Mouse (Mus musculus) right cerebral cortex, postnatal 36 days (tissue): Measurements from ENCODE around the gene Ccdc163.
A peak's percentile ranks its signal among the peaks of the same experiment; 100 is the strongest.
"Not testable (repeated sequence)": the region's sequence is repeated elsewhere in the genome, so short reads cannot be mapped to it uniquely, and the experiment has no call there.

ENCODE experiments used
- DNase-seq, 2 experiments: peaks; one replicate each; pipeline ENCODE4 v3.0.0; 2022; ENCODE audit warnings: low spot score in 2 of 2, mixed read lengths in 1 of 2

The Ccdc163 gene

DNA sequence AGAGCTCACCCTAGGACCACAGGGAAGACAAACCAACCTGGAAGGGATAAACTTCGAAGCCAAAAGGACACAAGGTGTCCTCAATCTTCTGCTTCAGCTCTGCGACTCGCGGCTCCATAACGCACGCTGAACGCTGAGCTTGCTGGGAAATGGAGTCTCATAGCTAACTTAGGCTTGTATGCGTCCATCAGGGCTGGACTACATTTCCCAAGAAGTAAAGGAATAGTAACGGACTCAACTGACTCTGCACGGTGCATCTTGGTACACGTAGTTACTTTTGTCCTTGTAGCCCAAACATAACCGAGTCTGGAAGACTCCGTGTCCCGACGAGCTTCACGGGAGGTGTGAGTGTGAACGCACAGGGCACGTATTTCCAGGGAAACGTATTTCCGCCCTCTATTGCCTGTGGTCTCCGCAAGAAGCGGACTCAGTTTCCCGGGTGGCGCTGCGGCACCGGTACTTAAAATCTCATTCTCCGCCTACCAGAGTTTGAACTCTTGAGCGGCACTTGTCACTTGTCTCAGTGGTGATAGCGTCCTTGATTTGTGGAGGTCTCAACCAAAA is at the start of gene Ccdc163, which contains the start of gene Mmachc:
Gene Ccdc163, plus strand, starts transcription at position 309 of the 564 bp plus-strand sequence.
Gene Mmachc, minus strand, starts transcription at position 206 of the 564 bp plus-strand sequence.
- peak; percentile 95 to 99 for DNase-seq

DNA sequence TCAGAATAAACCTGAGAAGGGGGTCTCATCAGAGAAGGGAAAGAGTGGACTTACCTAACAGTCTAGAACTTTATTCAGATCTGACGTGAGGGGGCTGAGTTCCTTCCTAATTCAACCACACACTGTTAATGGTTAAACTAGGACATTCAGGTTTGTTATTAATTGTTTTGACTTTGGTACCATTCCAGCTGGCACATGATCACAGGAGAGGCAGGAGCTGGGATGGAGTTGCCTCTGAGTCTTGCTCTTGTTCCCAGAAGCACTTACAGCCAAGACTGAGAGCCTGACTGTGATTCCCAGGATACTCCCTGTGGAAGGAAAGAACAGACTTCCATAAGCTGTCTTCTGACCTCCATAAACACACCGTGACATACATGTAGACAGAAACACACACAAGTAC is 48.8 kb upstream of the Ccdc163 start:
- no peak for DNase-seq

DNA sequence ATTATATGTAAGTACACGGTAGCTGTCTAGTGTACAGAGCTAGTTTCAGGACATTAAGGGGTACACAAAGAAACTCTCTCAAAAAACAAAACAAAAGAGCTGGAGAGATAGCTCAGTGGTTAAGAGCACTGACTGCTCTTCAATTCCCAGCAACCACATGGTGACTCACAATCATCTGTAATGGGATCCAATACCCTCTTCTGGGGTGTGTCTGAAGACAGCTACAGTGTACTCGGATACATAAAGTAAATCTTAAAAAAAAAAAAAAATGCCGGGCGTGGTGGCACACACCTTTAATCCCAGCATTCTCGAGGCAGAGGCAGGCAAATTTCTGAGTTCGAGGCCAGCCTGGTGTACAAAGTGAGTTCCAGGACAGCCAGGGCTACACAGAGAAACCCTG is 48.4 kb upstream of the Ccdc163 start:
- DNase-seq: not testable (repeated sequence)

DNA sequence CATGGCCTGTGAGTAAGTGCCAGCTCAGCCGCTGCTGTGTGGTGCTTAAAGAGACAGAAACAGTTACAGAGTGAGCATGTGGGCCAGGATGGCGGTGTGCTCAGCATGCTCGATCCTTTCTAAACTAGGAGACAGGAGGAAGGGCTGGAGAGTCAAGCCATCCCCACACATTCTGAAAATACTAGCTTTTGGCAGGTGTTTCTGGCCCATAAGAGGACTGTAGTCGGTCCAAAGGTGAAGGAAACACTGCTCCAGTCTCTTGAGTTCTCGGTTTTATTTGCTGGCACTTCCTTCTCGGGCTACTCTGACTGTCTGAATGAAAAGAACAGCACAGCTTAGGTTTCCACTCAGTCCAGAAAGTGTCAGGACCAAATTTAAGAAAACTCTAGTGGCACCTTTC is 47.5 kb upstream of the Ccdc163 start:
- DNase-seq: no peak

DNA sequence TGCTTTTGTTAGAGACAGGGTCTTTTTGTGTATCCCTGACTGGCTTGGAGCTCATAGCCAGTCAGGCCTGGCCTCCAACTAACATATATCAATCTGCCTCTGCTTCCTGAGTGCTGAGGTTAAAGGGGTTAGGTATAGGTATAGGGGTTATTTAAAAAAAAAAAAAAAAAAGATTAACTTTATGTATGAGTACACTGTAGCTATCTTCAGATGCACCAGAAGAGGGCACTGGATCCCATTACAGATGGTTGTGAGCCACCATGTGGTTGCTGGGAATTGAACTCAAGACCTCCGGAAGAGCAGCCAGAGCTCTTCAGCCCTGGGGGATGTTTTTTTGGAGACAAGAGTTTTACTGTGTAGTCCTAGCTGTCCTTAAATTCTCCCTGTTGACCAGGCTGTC is 46.3 kb upstream of the Ccdc163 start:
- no peak for DNase-seq

DNA sequence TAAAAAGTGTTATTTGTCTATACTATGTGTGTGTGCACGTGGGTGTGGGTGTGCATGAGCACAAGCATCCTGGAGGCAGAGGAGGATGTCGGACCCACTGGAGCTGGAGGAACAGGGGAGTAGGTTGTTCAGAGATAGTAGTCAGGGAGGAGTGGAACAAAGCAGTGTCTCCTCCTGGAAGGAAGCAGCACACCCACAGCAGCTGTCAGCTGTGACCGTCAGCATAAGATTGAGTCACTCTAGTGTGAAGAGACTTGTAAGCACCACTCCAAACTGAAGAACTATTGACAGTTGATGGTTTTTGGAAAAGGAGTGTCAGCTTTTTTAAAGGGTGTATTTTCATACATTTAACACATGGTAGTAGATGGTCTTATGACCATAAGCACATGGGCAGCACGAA is 41.7 kb upstream of the Ccdc163 start:
- DNase-seq: no peak

DNA sequence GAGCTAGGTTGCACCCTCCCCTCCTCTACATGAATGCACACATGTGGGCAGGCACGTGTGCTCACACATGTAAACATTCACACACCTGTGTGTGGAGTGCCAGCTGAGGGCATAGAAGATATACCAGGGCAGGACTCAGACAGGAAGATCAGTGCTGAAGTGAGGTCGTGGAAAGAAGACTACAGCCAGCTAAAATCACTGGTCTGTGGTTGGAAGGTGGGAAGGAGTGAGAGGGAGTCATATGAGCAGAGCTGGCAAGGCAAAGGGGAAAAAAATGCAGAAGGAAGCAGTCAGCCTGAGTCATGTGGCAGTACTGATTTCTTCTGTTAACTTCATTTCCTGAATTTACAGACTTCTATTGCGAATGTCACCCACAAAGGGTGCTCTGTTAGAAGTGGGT is 40.2 kb upstream of the Ccdc163 start:
- DNase-seq: no peak

DNA sequence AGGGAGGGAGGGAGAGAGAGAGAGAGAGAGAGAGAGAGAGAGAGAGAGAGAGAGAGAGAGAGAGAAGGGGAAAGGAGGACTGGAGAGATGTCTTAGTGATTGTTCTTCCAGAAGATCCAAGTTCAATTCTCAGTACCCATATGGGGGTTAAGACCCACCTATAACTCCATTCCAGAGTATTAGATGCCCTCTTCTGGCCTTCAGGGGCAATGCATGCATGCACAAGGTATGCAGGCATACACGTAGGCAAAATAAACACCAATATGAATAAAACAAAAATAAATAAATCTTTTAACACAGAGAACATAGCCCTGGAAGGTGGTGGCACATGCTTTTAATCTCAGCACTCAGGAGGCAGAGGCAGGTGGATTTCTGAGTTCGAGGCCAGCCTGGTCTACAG is 39.0 kb upstream of the Ccdc163 start:
- no peak for DNase-seq

DNA sequence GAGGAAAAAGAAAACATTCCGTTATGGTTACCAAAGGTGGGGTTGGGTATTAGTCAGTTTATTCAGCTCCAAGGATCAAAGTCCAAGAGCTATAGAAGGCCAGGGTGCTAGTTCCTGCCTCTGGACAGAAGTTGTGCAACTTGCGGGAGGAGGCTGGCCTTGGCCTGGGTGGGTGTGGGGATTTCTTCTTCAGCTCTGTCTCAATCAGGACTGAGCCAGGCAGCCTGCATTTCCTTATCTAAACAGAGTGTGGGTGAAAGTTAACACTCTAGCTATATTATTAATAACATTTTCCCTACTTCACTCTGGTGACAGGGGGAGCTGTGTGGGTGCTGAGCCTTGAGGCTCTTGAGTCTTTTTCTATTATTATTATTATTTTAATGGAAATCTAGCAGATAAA is 35.5 kb upstream of the Ccdc163 start:
- no peak for DNase-seq

DNA sequence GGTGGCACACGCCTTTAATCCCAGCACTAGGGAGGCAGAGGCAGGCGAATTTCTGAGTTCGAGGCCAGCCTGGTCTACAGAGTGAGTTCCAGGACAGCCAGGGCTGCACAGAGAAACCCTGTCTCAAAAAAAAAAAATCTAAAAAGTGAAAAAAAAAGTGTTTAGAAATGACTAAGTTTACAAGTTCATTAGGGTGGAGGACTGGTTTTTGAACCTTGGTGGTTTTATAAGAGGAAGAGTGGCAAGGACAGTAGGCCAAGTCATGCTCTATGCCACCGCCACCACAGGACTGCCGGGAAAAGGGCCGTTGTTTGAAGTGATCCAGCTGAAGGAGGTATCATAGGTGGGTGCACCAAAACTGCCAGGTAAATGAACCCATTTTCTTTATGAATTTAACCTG is 33.5 kb upstream of the Ccdc163 start:
- DNase-seq: not testable (repeated sequence)

DNA sequence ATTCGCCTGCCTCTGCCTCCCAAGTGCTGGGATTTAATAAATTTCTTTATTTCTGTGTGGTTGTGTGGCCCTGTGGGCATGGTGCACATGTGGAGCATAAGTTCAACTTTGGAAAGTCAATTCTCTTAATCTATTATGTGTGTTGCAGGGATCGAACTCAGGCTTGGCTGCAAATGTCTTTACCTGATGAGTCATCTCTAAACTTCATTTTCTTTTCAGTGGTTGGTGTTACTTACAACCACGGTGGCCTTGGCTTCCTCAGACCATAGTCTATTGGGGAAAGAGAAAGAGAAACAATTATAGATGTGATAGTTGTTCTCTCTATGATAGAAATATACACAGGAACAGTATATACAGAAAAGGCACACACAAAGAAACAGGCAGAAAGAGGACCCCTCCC is 32.3 kb upstream of the Ccdc163 start:
- DNase-seq: no peak

DNA sequence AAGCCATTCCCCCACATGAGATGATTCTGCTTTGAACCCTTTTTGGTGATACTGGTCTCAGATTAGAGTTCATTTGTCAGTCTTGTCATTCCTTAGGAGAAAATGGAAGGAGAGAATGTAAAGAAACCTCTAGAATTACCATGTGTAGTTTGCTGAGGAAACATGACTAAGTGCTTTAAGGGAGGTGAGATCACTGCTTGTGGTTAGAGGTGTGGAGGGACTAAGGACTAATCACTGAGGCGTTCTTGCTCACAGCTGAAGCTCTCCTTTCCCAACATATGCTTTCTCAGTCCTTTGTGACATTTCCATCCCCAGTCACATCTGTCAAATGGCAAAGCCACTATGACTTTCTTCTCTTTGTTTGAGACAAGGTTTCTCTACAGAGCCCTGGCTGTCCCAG is 30.5 kb upstream of the Ccdc163 start:
- DNase-seq: no peak

DNA sequence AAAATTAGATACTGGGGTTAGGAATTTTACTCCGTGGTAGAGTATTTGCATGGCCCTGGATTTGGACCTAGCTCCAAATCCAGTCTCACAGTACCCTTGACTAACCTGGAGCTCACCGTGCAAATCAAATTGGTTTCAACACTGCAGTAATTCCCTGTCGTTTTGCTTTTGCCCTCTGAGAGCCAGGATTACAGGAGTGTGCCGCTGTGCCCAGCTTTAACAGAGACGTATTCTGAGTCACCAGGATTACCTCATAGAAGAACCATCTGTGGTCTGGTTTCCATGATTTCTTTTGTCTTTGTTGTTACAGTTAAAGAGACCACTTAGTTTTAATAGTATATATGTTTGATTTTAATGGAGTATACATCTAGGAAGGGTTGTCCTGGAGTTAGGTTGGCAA is 29.2 kb upstream of the Ccdc163 start:
- DNase-seq: no peak

DNA sequence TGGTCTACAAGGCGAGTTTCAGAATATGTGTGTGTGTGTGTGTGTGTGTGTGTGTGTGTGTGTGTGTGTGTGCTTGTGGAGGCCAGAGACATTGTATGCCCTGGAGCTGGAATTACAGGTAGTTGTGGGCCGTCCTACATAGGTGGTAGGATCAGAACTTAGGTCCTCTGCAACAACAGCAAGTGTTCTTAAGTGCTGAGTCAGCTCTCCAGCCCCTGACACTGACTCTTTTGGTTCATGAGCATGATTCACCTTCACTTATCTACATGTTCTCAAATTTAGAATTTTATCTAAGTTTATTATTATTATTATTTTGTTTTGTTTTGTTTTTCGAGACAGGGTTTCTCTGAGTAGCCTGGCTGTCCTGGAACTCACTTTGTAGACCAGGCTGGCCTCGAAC is 27.8 kb upstream of the Ccdc163 start:
- DNase-seq: not testable (repeated sequence)

DNA sequence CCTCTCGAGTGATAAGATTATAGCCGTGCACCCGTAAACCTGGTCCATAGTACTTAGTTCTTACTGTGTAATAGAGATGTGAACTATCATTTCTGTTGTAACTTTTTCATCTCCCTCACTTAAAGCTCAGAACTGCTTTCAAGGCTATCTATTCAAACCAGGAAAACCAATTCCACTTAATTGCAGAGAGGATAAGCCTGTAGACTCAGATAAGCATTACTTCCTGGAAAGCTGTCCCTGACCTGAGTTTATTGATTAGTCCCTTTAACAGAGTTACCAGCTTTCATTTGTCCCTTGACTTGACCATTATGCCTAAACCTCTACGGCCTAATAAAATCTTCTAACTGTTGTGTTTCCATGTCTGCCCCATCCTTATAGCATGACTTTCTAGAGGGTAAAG is 24.4 kb upstream of the Ccdc163 start:
- DNase-seq: no peak

DNA sequence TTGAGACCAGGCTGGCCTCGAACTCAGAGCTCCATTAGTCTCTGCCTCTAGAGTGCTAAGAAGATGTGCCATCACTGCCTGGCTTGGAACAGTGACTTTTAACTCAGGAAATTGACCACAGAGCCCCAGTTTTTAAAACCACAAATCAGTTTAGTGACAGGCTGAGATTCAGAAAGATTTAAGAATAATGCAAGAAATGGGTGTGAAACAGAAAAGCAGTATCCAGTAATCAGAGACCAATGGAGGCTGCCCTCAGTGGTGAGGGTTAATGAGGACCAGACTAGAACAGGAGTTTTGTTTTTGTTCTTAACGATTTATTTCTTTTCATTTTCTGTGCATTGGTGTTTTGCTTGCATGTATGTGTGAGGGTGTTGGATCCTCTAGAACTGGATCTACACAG is 23.6 kb upstream of the Ccdc163 start:
- DNase-seq: no peak

DNA sequence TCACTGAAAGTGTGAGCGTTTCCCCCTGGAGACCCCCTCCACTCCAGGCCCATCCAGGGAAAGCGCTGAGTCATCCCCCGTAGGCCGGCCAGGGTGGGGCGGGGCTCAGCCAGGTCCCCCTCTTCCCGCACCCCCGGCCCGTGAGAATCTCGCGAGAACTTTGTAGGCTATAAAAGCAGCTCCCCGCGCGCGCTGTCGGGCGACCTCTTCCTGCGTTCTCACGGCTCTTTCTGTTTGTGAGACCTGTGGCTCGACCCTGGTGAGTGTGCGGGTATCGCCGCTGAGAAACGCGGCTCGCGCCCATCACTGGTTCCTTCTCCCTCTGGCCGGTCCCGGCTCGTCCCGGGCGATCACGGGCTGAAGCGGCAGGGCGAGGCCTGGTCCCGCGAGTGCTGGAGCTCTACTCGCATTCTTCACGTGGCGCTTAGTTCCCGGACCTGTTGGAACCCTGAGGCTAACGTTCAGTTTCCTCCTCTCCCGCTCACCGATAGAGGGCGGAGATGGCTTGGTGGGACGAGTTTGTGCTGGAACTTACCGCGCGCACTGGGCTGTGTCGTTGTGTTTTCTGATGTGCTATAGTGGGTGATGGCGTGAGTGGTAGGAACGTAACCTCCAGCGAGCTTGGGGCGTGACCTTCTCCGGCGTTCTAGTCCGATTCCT is 22.8 kb upstream of the Ccdc163 start, which contains the start of gene Prdx1:
Gene Prdx1, plus strand, starts transcription at position 143 of the 660 bp plus-strand sequence.
- peak; percentile 80 for DNase-seq

DNA sequence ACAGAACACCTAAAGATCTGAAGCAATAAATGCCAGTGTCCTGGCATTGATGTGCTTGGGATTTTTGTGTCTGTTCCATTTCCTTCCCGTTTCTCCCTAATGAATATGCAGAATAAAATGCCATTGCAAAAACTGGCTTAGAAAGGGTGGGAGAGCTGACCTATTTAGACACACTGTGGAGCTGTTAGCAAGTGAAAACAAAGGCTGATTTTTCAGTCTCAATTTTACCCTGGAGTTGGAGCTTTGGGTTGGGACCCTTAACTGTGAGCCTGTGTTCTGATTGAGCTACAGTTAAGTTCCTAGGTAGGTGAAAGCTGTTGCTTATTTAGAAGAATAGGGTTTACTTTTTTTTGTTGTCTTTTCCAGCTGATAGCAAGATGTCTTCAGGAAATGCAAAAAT is 21.3 kb upstream of the Ccdc163 start:
- DNase-seq: no peak

DNA sequence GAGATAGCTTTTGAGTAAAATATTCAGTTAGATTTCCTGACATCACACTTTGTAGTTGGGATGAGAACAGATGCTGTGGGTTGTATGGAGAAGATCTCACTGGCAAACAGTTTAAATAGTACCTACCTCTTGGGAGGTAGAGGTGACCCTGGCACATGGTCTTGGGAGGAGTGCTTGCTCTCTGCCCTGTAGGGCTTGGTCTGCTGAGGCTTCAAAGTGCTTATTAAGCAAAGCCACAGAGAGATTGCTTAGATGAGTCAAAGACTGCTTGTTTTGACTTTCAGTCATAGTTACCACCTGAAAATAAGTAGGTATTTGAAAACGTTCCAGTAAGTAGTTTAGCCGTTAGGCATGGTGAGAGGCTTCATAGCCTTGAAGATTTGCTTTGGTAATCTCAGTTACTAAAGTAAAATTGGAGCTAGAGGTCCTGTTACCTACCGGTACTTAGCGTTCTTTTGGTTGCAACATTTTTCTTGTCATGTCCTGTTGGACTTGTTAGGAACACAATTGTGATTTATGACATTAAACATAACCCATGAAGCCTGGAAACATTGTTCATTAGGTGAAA is 18.9 kb upstream of the Ccdc163 start:
- no peak for DNase-seq

DNA sequence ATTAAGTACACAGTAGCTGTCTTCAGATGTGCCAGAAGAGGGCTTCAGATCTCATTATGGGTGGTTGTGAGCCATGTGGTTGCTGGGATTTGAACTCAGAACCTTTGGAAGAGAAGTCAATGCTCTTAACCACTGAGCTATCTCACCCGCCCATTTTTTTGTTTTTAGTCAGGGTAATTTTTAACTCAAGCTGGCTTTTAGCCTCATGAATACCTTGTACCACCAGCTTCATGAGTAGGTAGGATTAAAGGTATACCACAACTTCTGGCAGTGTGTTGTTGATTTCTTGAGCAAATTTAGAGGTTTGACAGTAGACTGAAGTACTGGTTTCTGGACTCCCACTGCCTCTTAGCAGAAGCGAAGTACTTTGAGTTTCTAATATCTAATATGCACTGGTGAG is 16.2 kb upstream of the Ccdc163 start:
- no peak for DNase-seq

DNA sequence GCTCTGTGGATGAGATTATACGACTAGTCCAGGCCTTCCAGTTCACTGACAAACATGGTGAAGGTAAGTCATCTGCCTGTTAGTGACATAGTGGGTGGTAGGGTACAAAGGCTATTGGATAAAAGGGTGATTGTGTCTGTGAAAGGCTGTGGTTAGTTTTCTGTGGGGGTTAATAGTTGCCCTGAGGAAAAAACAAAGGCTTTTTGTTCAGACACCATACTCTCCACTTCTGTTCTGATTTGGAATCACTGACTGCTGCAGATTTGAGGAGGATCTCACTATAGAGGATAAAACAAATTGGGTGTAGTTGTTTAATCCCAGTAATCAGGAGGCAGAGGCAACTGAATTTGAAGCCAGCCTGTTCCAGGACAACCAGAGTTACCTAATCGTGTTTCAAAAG is 14.5 kb upstream of the Ccdc163 start:
- DNase-seq: no peak

DNA sequence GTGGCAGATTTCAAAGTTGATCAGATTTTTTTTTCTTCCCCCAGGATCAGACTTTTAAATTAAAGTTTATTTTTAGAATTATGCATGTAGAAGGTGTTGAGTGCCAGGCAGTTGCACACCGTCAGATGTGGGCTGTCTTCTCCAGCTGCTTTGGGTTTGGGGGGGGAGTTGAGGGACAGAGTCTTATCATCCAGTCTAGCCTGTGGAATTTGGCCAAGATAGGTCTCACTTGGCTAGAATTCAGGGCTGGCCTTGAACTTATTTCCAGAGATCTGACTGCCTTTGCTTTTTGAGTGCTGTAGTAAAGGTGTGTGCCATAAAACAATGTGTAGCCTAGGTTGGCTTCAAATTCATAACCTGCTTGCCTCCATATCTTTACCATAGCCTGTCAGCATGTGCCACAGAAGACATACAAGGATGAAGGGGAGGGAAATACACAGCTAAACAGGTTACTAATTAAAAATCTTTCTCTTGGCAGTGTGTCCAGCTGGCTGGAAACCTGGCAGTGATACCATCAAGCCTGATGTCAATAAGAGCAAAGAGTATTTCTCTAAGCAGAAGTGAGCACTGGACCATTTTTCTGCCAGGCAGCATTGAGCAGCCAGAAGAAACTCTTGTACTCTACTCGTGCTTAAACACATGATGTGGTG is 9.5 kb upstream of the Ccdc163 start:
- DNase-seq: no peak

DNA sequence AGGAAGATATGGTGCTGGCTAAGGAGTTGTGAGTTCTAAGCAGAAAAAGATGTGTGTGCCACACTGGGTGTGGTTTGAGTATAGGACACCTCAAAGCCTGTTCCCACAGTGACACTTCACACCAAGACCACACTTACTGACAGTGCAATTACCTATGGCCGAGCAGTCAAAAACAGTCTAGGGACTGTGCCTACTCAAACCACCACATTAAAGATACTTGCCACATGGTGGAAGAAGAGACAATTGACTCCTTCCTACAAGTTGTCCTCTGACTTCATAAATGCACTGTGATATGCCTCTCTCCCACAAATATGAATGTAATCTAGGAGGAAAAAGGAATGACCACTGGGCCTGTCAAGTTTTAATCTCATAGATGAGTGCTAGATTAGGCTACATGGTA is 7.3 kb upstream of the Ccdc163 start:
- DNase-seq: no peak
